Mouse (Mus musculus): ENCODE results near the gene Olfr1357. TPM values are rescaled to one million over a fixed set of nuclear protein-coding genes. Genes with fewer than 3 reads are reported as not detected.
"Not testable (repeated sequence)": the region's sequence is repeated elsewhere in the genome, so short reads cannot be mapped to it uniquely, and the experiment has no call there.

Olfr1357 gene
- total RNA-seq (2021) (not detected), polyA plus RNA-seq (2012; rRNA removed) (not detected in 2 replicates)
- long read RNA-seq, result 0 reads

DNA sequence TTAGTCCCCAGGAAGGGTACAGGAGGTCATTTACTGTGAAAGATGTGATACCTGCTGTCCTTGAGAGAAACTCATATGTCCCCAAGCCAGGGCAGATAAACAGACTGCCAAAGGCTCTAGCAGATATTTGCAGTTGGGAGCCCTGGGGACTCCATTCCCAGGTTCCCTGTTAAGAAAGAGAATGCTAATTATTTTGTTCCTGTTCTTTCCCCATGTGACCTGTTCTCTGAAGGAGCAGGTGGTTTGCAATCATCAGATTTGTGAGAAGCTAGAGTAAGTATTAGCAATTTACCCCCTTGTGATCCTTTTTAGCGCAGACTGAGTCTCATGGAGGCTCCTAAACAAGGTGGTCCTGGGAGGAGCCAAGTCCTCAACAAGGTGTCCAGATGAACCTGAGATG, at the start of gene Olfr1357:
Gene Olfr1357, minus strand, starts transcription at position 101 of the 400 bp plus-strand sequence.
- no peaks in the 10 kb centered on the region for H3K79me2 ChIP-seq (replicated peaks; ENCODE audit: control insufficient read depth, insufficient read depth, low read length)
- H3K27me3 ChIP-seq (ENCODE audit: control insufficient read depth, insufficient read depth, low read length), result no peaks in the 10 kb centered on the region
- DNase-seq, result no peak
- no peak within 1 kb of the TSS for H3K4me3 ChIP-seq
- TF ChIP-seq EP300 (IDR thresholded peaks at IDR 0.05; ENCODE audit: insufficient read depth, low read depth, low read length) (no peak), CTCF (IDR thresholded peaks at IDR 0.05) (no peak), POLR2A (IDR thresholded peaks at IDR 0.05; ENCODE audit: insufficient read depth, low read depth, low read length) (no peak)
- H3K36me3 ChIP-seq (ENCODE audit: control insufficient read depth, insufficient read depth, low read length), result no peaks in the 10 kb centered on the region
- 83% methylated on average over 1 of the region's 1 CpGs for WGBS
- no peaks in the 10 kb centered on the region for H3K4me1 ChIP-seq (ENCODE audit: control insufficient read depth, insufficient read depth, low read length)
- no peak within 1 kb of the TSS for H3K27ac ChIP-seq
- no peak within 1 kb of the TSS for H3K9ac ChIP-seq (ENCODE audit: low read depth, low read length)
- intact Hi-C loops (cut with DNase I), result no loop called here

DNA sequence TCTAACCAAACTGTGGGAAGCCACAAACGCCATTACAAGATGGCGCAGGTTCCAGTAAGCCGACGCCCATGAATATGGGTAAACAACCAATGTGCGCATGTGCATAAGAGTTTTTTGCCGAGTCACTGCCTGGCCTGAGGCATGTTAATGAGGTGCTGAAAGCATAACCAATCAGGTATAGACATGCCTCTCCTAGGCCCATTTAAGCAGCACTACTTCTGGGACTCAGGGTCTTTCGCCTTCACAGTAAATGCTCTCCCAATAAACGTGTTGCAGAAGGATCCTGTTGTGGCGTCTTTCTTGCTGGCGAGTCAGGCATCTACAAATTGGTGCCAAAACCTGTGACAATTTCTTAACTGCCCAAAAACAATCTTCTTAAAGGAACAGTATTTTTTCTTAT, 48.8 kb upstream of the Olfr1357 start:
- H3K36me3 ChIP-seq (ENCODE audit: control insufficient read depth, insufficient read depth, low read length); intact Hi-C loops (cut with DNase I); DNase-seq; H3K79me2 ChIP-seq (replicated peaks; ENCODE audit: control insufficient read depth, insufficient read depth, low read length); H3K9ac ChIP-seq (ENCODE audit: low read depth, low read length); H3K27ac ChIP-seq; H3K27me3 ChIP-seq (ENCODE audit: control insufficient read depth, insufficient read depth, low read length); H3K4me3 ChIP-seq; H3K4me1 ChIP-seq (ENCODE audit: control insufficient read depth, insufficient read depth, low read length): not testable (repeated sequence)
- 88% methylated on average over 10 of the region's 10 CpGs for WGBS

GRCm38 (mm10) chr10:78664546-78664945, 46.7 kb upstream of the Olfr1357 start:
- H3K36me3 ChIP-seq (ENCODE audit: control insufficient read depth, insufficient read depth, low read length), result no peaks in the 10 kb centered on the region
- 92% methylated on average over 1 of the region's 1 CpGs for WGBS
- no peak overlapping the region for H3K4me3 ChIP-seq
- DNase-seq, result no peak
- intact Hi-C loops (cut with DNase I), result no loop called here
- H3K27ac ChIP-seq, result no peak overlapping the region
- TF ChIP-seq EP300 (IDR thresholded peaks at IDR 0.05; ENCODE audit: insufficient read depth, low read depth, low read length) (no peak), CTCF (IDR thresholded peaks at IDR 0.05) (no peak), POLR2A (IDR thresholded peaks at IDR 0.05; ENCODE audit: insufficient read depth, low read depth, low read length) (no peak)
- no peaks in the 10 kb centered on the region for H3K27me3 ChIP-seq (ENCODE audit: control insufficient read depth, insufficient read depth, low read length)
- no peak overlapping the region for H3K9ac ChIP-seq (ENCODE audit: low read depth, low read length)
- no peaks in the 10 kb centered on the region for H3K4me1 ChIP-seq (ENCODE audit: control insufficient read depth, insufficient read depth, low read length)
- H3K79me2 ChIP-seq (replicated peaks; ENCODE audit: control insufficient read depth, insufficient read depth, low read length), result no peaks in the 10 kb centered on the region

- TF ChIP-seq POLR2A (IDR thresholded peaks at IDR 0.05; ENCODE audit: insufficient read depth, low read depth, low read length) (no peak), EP300 (IDR thresholded peaks at IDR 0.05; ENCODE audit: insufficient read depth, low read depth, low read length) (no peak), CTCF (IDR thresholded peaks at IDR 0.05) (no peak)
Observed at GRCm38 (mm10) chr10:78661198-78661597, 43.3 kb upstream of the Olfr1357 start.

DNA sequence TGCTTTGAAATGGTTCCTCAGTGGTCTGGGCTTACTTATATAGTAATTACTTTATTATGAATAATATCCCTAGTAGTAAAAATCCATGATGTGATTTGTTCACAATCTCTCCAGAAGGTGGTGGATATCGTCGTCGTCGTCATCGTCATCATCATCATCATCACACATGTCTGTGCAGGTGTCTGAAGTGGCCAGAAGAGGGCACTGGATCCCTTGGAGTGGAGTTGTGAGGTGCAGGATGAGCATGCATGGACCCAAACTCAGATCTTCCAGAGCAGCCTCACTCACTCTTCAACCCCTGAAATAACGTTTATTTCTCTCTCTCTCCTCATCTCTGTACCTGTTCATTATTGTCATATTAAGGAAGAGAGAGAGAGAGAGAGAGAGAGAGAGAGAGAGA, 14.4 kb upstream of the Olfr1357 start:
- H3K79me2 ChIP-seq (replicated peaks; ENCODE audit: control insufficient read depth, insufficient read depth, low read length), result no peaks in the 10 kb centered on the region
- no peaks in the 10 kb centered on the region for H3K27me3 ChIP-seq (ENCODE audit: control insufficient read depth, insufficient read depth, low read length)
- no peak overlapping the region for H3K27ac ChIP-seq
- no peaks in the 10 kb centered on the region for H3K4me1 ChIP-seq (ENCODE audit: control insufficient read depth, insufficient read depth, low read length)
- 16% methylated on average over 6 of the region's 6 CpGs for WGBS
- no peaks in the 10 kb centered on the region for H3K36me3 ChIP-seq (ENCODE audit: control insufficient read depth, insufficient read depth, low read length)
- peak; percentile 22 for TF ChIP-seq CTCF (IDR thresholded peaks at IDR 0.05)
- TF ChIP-seq EP300 (IDR thresholded peaks at IDR 0.05; ENCODE audit: insufficient read depth, low read depth, low read length), result no peak
- no peak for TF ChIP-seq POLR2A (IDR thresholded peaks at IDR 0.05; ENCODE audit: insufficient read depth, low read depth, low read length)
- DNase-seq, result no peak
- no peak overlapping the region for H3K9ac ChIP-seq (ENCODE audit: low read depth, low read length)
- no peak overlapping the region for H3K4me3 ChIP-seq
- intact Hi-C loops (cut with DNase I), result no loop called here

More at GRCm38 (mm10) chr10:78661198-78661597, 43.3 kb upstream of the Olfr1357 start:
- H3K9ac ChIP-seq (ENCODE audit: low read depth, low read length), result no peak overlapping the region
- H3K27ac ChIP-seq, result no peak overlapping the region
- no peaks in the 10 kb centered on the region for H3K36me3 ChIP-seq (ENCODE audit: control insufficient read depth, insufficient read depth, low read length)
- no peaks in the 10 kb centered on the region for H3K4me1 ChIP-seq (ENCODE audit: control insufficient read depth, insufficient read depth, low read length)
- DNase-seq, result no peak
- H3K4me3 ChIP-seq, result no peak overlapping the region
- 61% methylated on average over 1 of the region's 1 CpGs for WGBS
- no peaks in the 10 kb centered on the region for H3K79me2 ChIP-seq (replicated peaks; ENCODE audit: control insufficient read depth, insufficient read depth, low read length)
- intact Hi-C loops (cut with DNase I), result no loop called here
- H3K27me3 ChIP-seq (ENCODE audit: control insufficient read depth, insufficient read depth, low read length), result no peaks in the 10 kb centered on the region

DNA sequence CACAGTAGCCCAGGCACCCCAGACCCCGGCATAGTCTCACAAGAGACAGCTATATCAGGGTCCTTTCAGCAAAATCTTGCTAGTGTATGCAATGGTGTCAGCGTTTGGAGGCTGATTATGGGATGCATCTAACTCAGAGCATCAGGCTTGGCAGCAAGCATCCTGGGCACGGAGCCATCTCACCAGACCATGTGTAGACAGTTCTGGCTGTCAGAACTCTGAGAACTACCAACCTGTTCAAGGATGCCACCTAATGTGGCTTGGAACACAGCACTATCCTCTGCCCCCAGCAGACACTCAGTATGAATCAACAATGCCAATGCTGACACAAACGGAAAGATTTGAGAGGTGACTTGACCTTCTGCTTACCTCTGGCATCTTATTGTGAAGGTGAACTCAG, 12.3 kb upstream of the Olfr1357 start:
- Histone ChIP-seq H3K27me3 (ENCODE audit: control insufficient read depth, insufficient read depth, low read length) (no peaks in the 10 kb centered on the region), H3K4me1 (ENCODE audit: control insufficient read depth, insufficient read depth, low read length) (no peaks in the 10 kb centered on the region), H3K36me3 (ENCODE audit: control insufficient read depth, insufficient read depth, low read length) (no peaks in the 10 kb centered on the region), H3K79me2 (replicated peaks; ENCODE audit: control insufficient read depth, insufficient read depth, low read length) (no peaks in the 10 kb centered on the region), H3K27ac (no peak overlapping the region), H3K9ac (ENCODE audit: low read depth, low read length) (no peak overlapping the region), H3K4me3 (no peak overlapping the region)
- TF ChIP-seq EP300 (IDR thresholded peaks at IDR 0.05; ENCODE audit: insufficient read depth, low read depth, low read length) (no peak), CTCF (IDR thresholded peaks at IDR 0.05) (no peak), POLR2A (IDR thresholded peaks at IDR 0.05; ENCODE audit: insufficient read depth, low read depth, low read length) (no peak)
- 69% methylated on average over 4 of the region's 4 CpGs for WGBS
- intact Hi-C loops (cut with DNase I), result no loop called here
- no peak for DNase-seq

- H3K9ac ChIP-seq (ENCODE audit: low read depth, low read length); H3K4me1 ChIP-seq (ENCODE audit: control insufficient read depth, insufficient read depth, low read length); intact Hi-C loops (cut with DNase I); DNase-seq; H3K36me3 ChIP-seq (ENCODE audit: control insufficient read depth, insufficient read depth, low read length); H3K27me3 ChIP-seq (ENCODE audit: control insufficient read depth, insufficient read depth, low read length); H3K27ac ChIP-seq; H3K79me2 ChIP-seq (replicated peaks; ENCODE audit: control insufficient read depth, insufficient read depth, low read length); H3K4me3 ChIP-seq: not testable (repeated sequence)
- WGBS, result 69% methylated on average over 3 of the region's 3 CpGs
Observed at GRCm38 (mm10) chr10:78623143-78623542, 5.3 kb upstream of the Olfr1357 start.

Data from heart, adult 2 months (tissue).